Mouse (Mus musculus): ENCODE measurements around the gene Gm17334.
A peak's percentile ranks its signal among the peaks of the same experiment; 100 is the strongest.

Gm17334 gene

GRCm38 (mm10) chr11:53771001-53771744, 1.8 kb downstream of the Gm17334 start:
- no peak for DNase-seq (ENCODE audit: low read depth, low spot score)

GRCm38 (mm10) chr11:53770125-53770791, 2.7 kb downstream of the Gm17334 start:
- DNase-seq (ENCODE audit: low read depth, low spot score), result peak; percentile 55

GRCm38 (mm10) chr11:53769760-53770124, 3.2 kb downstream of the Gm17334 start, which contains the start of gene Irf1:
TSS of gene Irf1 (plus strand) at chr11:53770014.
- DNase-seq (ENCODE audit: low read depth, low spot score), result peak; percentile 88

- DNase-seq (ENCODE audit: low read depth, low spot score), result no peak
Measured at GRCm38 (mm10) chr11:53769185-53769576, 3.8 kb downstream of the Gm17334 start.

GRCm38 (mm10) chr11:53768422-53769184, 4.4 kb downstream of the Gm17334 start:
- no peak for DNase-seq (ENCODE audit: low read depth, low spot score)

- DNase-seq (ENCODE audit: low read depth, low spot score), result no peak
Measured at GRCm38 (mm10) chr11:53764581-53764980, 8.4 kb downstream of the Gm17334 start.

GRCm38 (mm10) chr11:53763496-53764140, 9.4 kb downstream of the Gm17334 start:
- DNase-seq (ENCODE audit: low read depth, low spot score), result peak; percentile 94

- DNase-seq (ENCODE audit: low read depth, low spot score), result peak; percentile 89
Measured at GRCm38 (mm10) chr11:53762827-53763495, 10.0 kb downstream of the Gm17334 start.

GRCm38 (mm10) chr11:53762426-53762825, 10.6 kb downstream of the Gm17334 start:
- DNase-seq (ENCODE audit: low read depth, low spot score), result no peak

- peak; percentile 93 for DNase-seq (ENCODE audit: low read depth, low spot score)
Measured at GRCm38 (mm10) chr11:53761822-53762221, 11.2 kb downstream of the Gm17334 start.

GRCm38 (mm10) chr11:53761284-53761683, 11.7 kb downstream of the Gm17334 start:
- DNase-seq (ENCODE audit: low read depth, low spot score), result peak; percentile 47

GRCm38 (mm10) chr11:53759545-53760406, 13.2 kb downstream of the Gm17334 start:
- DNase-seq (ENCODE audit: low read depth, low spot score), result peak; percentile 24

- DNase-seq (ENCODE audit: low read depth, low spot score), result peak; percentile 42
Measured at GRCm38 (mm10) chr11:53758791-53759351, 14.1 kb downstream of the Gm17334 start.

GRCm38 (mm10) chr11:53758033-53758432, 15.0 kb downstream of the Gm17334 start:
- DNase-seq (ENCODE audit: low read depth, low spot score), result peak; percentile 53

GRCm38 (mm10) chr11:53757612-53758011, 15.4 kb downstream of the Gm17334 start:
- no peak for DNase-seq (ENCODE audit: low read depth, low spot score)

GRCm38 (mm10) chr11:53755011-53755595, 17.9 kb downstream of the Gm17334 start:
- DNase-seq (ENCODE audit: low read depth, low spot score), result peak; percentile 85

- no peak for DNase-seq (ENCODE audit: low read depth, low spot score)
Measured at GRCm38 (mm10) chr11:53749716-53750352, 23.2 kb downstream of the Gm17334 start.

- DNase-seq (ENCODE audit: low read depth, low spot score), result no peak
Measured at GRCm38 (mm10) chr11:53749306-53749705, 23.7 kb downstream of the Gm17334 start.

- no peak for DNase-seq (ENCODE audit: low read depth, low spot score)
Measured at GRCm38 (mm10) chr11:53748614-53749013, 24.4 kb downstream of the Gm17334 start.

Data from 3T3-L1 (cell line).